Mouse (Mus musculus): Measurements from ENCODE around the gene Negr1. TPM values are rescaled to one million over a fixed set of nuclear protein-coding genes. Genes with fewer than 3 reads are reported as not detected.

Negr1 gene
- polyA plus RNA-seq, 1 experiment from 2014 or later = 7.3 TPM

- Histone ChIP-seq H3K9me3 (ENCODE audit: low read length) (no peaks in the 10 kb centered on the region), H3K27ac (ENCODE audit: low read length) (no peak overlapping the region), H3K9ac (replicated peaks; ENCODE audit: low read length) (no peak overlapping the region), H3K4me1 (ENCODE audit: insufficient read depth, low read length) (no peaks in the 10 kb centered on the region), H3K27me3 (ENCODE audit: insufficient read depth, low read length) (no peaks in the 10 kb centered on the region), H3K4me3 (ENCODE audit: low read length) (no peak overlapping the region), H3K36me3 (ENCODE audit: insufficient read depth, low read length) (no peaks in the 10 kb centered on the region), H3K4me2 (replicated peaks; ENCODE audit: low read depth, low read length) (no peak overlapping the region)
- WGBS = 79% methylated on average over 1 of the region's 1 CpGs
- ATAC-seq (ENCODE audit: low FRiP score, low TSS enrichment) = no peak
Measured at GRCm38 (mm10) chr3:156743266-156743665, 181.7 kb downstream of the Negr1 start.

GRCm38 (mm10) chr3:156745218-156745770, 183.7 kb downstream of the Negr1 start:
- no peak overlapping the region for H3K27ac ChIP-seq (ENCODE audit: low read length)
- no peaks in the 10 kb centered on the region for H3K27me3 ChIP-seq (ENCODE audit: insufficient read depth, low read length)
- H3K9me3 ChIP-seq (ENCODE audit: low read length) = no peaks in the 10 kb centered on the region
- no peak overlapping the region for H3K4me2 ChIP-seq (replicated peaks; ENCODE audit: low read depth, low read length)
- ATAC-seq (ENCODE audit: low FRiP score, low TSS enrichment) = no peak
- WGBS = 83% methylated on average over 5 of the region's 5 CpGs
- no peak overlapping the region for H3K4me3 ChIP-seq (ENCODE audit: low read length)
- H3K36me3 ChIP-seq (ENCODE audit: insufficient read depth, low read length) = no peaks in the 10 kb centered on the region
- no peak overlapping the region for H3K9ac ChIP-seq (replicated peaks; ENCODE audit: low read length)
- H3K4me1 ChIP-seq (ENCODE audit: insufficient read depth, low read length) = no peaks in the 10 kb centered on the region

- Histone ChIP-seq H3K36me3 (ENCODE audit: insufficient read depth, low read length) (no peaks in the 10 kb centered on the region), H3K9me3 (ENCODE audit: low read length) (no peaks in the 10 kb centered on the region), H3K4me2 (replicated peaks; ENCODE audit: low read depth, low read length) (no peak overlapping the region), H3K4me3 (ENCODE audit: low read length) (no peak overlapping the region), H3K27ac (ENCODE audit: low read length) (no peak overlapping the region), H3K4me1 (ENCODE audit: insufficient read depth, low read length) (no peaks in the 10 kb centered on the region), H3K9ac (replicated peaks; ENCODE audit: low read length) (no peak overlapping the region), H3K27me3 (ENCODE audit: insufficient read depth, low read length) (no peaks in the 10 kb centered on the region)
- WGBS = 40% methylated on average over 3 of the region's 3 CpGs
- ATAC-seq (ENCODE audit: low FRiP score, low TSS enrichment) = peak; percentile 69; the same call in 1 of the 2 replicates
Measured at GRCm38 (mm10) chr3:156747456-156747855, 185.9 kb downstream of the Negr1 start.

GRCm38 (mm10) chr3:156753780-156754373, 192.3 kb downstream of the Negr1 start:
- H3K27me3 ChIP-seq (ENCODE audit: insufficient read depth, low read length) = no peaks in the 10 kb centered on the region
- no peak overlapping the region for H3K9ac ChIP-seq (replicated peaks; ENCODE audit: low read length)
- 83% methylated on average over 4 of the region's 4 CpGs for WGBS
- no peaks in the 10 kb centered on the region for H3K4me1 ChIP-seq (ENCODE audit: insufficient read depth, low read length)
- H3K4me3 ChIP-seq (ENCODE audit: low read length) = no peak overlapping the region
- ATAC-seq (ENCODE audit: low FRiP score, low TSS enrichment) = no peak
- H3K36me3 ChIP-seq (ENCODE audit: insufficient read depth, low read length) = no peaks in the 10 kb centered on the region
- H3K4me2 ChIP-seq (replicated peaks; ENCODE audit: low read depth, low read length) = no peak overlapping the region
- no peak overlapping the region for H3K27ac ChIP-seq (ENCODE audit: low read length)
- H3K9me3 ChIP-seq (ENCODE audit: low read length) = no peaks in the 10 kb centered on the region

GRCm38 (mm10) chr3:156754790-156755530, 193.4 kb downstream of the Negr1 start:
- no peak for ATAC-seq (ENCODE audit: low FRiP score, low TSS enrichment)
- 76% methylated on average over 1 of the region's 1 CpGs for WGBS
- Histone ChIP-seq H3K36me3 (ENCODE audit: insufficient read depth, low read length) (no peaks in the 10 kb centered on the region), H3K9ac (replicated peaks; ENCODE audit: low read length) (no peak overlapping the region), H3K4me3 (ENCODE audit: low read length) (no peak overlapping the region), H3K27me3 (ENCODE audit: insufficient read depth, low read length) (no peaks in the 10 kb centered on the region), H3K4me2 (replicated peaks; ENCODE audit: low read depth, low read length) (no peak overlapping the region), H3K9me3 (ENCODE audit: low read length) (no peaks in the 10 kb centered on the region), H3K27ac (ENCODE audit: low read length) (no peak overlapping the region), H3K4me1 (ENCODE audit: insufficient read depth, low read length) (no peaks in the 10 kb centered on the region)

GRCm38 (mm10) chr3:156765015-156765414, 203.4 kb downstream of the Negr1 start:
- no peak for ATAC-seq (ENCODE audit: low FRiP score, low TSS enrichment)
- H3K36me3 ChIP-seq (ENCODE audit: insufficient read depth, low read length) = no peaks in the 10 kb centered on the region
- no peak overlapping the region for H3K9ac ChIP-seq (replicated peaks; ENCODE audit: low read length)
- no peaks in the 10 kb centered on the region for H3K9me3 ChIP-seq (ENCODE audit: low read length)
- no peak overlapping the region for H3K4me3 ChIP-seq (ENCODE audit: low read length)
- 48% methylated on average over 3 of the region's 3 CpGs for WGBS
- no peaks in the 10 kb centered on the region for H3K4me1 ChIP-seq (ENCODE audit: insufficient read depth, low read length)
- H3K27ac ChIP-seq (ENCODE audit: low read length) = no peak overlapping the region
- H3K4me2 ChIP-seq (replicated peaks; ENCODE audit: low read depth, low read length) = no peak overlapping the region
- no peaks in the 10 kb centered on the region for H3K27me3 ChIP-seq (ENCODE audit: insufficient read depth, low read length)

- H3K9me3 ChIP-seq (ENCODE audit: low read length) = no peaks in the 10 kb centered on the region
- H3K27me3 ChIP-seq (ENCODE audit: insufficient read depth, low read length) = no peaks in the 10 kb centered on the region
- no peak overlapping the region for H3K27ac ChIP-seq (ENCODE audit: low read length)
- H3K4me1 ChIP-seq (ENCODE audit: insufficient read depth, low read length) = no peaks in the 10 kb centered on the region
- H3K4me2 ChIP-seq (replicated peaks; ENCODE audit: low read depth, low read length) = no peak overlapping the region
- H3K4me3 ChIP-seq (ENCODE audit: low read length) = no peak overlapping the region
- H3K9ac ChIP-seq (replicated peaks; ENCODE audit: low read length) = no peak overlapping the region
- no peaks in the 10 kb centered on the region for H3K36me3 ChIP-seq (ENCODE audit: insufficient read depth, low read length)
- WGBS = 33% methylated on average over 2 of the region's 2 CpGs
- no peak for ATAC-seq (ENCODE audit: low FRiP score, low TSS enrichment)
Measured at GRCm38 (mm10) chr3:156766171-156766845, 204.7 kb downstream of the Negr1 start.

GRCm38 (mm10) chr3:156771626-156772025, 210.0 kb downstream of the Negr1 start:
- Histone ChIP-seq H3K9ac (replicated peaks; ENCODE audit: low read length) (no peak overlapping the region), H3K4me1 (ENCODE audit: insufficient read depth, low read length) (no peaks in the 10 kb centered on the region), H3K27ac (ENCODE audit: low read length) (no peak overlapping the region), H3K36me3 (ENCODE audit: insufficient read depth, low read length) (no peaks in the 10 kb centered on the region), H3K9me3 (ENCODE audit: low read length) (no peaks in the 10 kb centered on the region), H3K4me2 (replicated peaks; ENCODE audit: low read depth, low read length) (no peak overlapping the region), H3K27me3 (ENCODE audit: insufficient read depth, low read length) (no peaks in the 10 kb centered on the region), H3K4me3 (ENCODE audit: low read length) (no peak overlapping the region)
- ATAC-seq (ENCODE audit: low FRiP score, low TSS enrichment) = no peak
- 91% methylated on average over 2 of the region's 2 CpGs for WGBS

- no peak overlapping the region for H3K9ac ChIP-seq (replicated peaks; ENCODE audit: low read length)
- H3K36me3 ChIP-seq (ENCODE audit: insufficient read depth, low read length) = no peaks in the 10 kb centered on the region
- H3K27me3 ChIP-seq (ENCODE audit: insufficient read depth, low read length) = no peaks in the 10 kb centered on the region
- H3K4me2 ChIP-seq (replicated peaks; ENCODE audit: low read depth, low read length) = no peak overlapping the region
- H3K4me1 ChIP-seq (ENCODE audit: insufficient read depth, low read length) = no peaks in the 10 kb centered on the region
- H3K27ac ChIP-seq (ENCODE audit: low read length) = no peak overlapping the region
- WGBS = 48% methylated on average over 1 of the region's 1 CpGs
- H3K4me3 ChIP-seq (ENCODE audit: low read length) = no peak overlapping the region
- no peaks in the 10 kb centered on the region for H3K9me3 ChIP-seq (ENCODE audit: low read length)
- 0 out of 2 replicates have a peak, but pooled peaks have one; percentile 76 for ATAC-seq (ENCODE audit: low FRiP score, low TSS enrichment)
Measured at GRCm38 (mm10) chr3:156772057-156772456, 210.5 kb downstream of the Negr1 start.

All from kidney, embryonic 16.5 days (tissue).